Mouse (Mus musculus) neural tube, embryonic 12.5 days (tissue): ENCODE data around the gene Cdh8. TPM values are rescaled to one million over a fixed set of nuclear protein-coding genes. Genes with fewer than 3 reads are reported as not detected.

Experiments
- ATAC-seq: fragments of 200-750 bp; cut with Nextera tagmentation; 2 replicates; pipeline ENCODE4 v1.8.0; 2017; ENCODE audit warnings: low read depth, mild to moderate bottlenecking, moderate TSS enrichment, moderate library complexity; ENCODE audit not compliant: low FRiP score
- H3K27ac ChIP-seq: fragments of 300-500 bp; sonication (generic); 2 replicates; pipeline ENCODE4 v1.5.1; 2016
- H3K27me3 ChIP-seq: fragments of 300-500 bp; sonication (generic); replicated peaks from 2 replicates; pipeline ENCODE4 v1.6.1; 2016; ENCODE audit warnings: mild to moderate bottlenecking
- H3K36me3 ChIP-seq: fragments of 300-500 bp; sonication (generic); 2 replicates; pipeline ENCODE4 v1.6.1; 2016; ENCODE audit warnings: mild to moderate bottlenecking
- H3K4me1 ChIP-seq: fragments of 300-500 bp; sonication (generic); 2 replicates; pipeline ENCODE4 v1.6.1; 2016
- H3K4me2 ChIP-seq: fragments of 300-500 bp; sonication (generic); replicated peaks from 2 replicates; pipeline ENCODE4 v1.6.1; 2016; ENCODE audit warnings: mild to moderate bottlenecking
- H3K4me3 ChIP-seq: fragments of 300-500 bp; sonication (generic); 2 replicates; pipeline ENCODE4 v1.5.1; 2016
- H3K9ac ChIP-seq: fragments of 300-500 bp; sonication (generic); 2 replicates; pipeline ENCODE4 v1.6.1; 2016; ENCODE audit warnings: mild to moderate bottlenecking
- H3K9me3 ChIP-seq: fragments of 300-500 bp; sonication (generic); 2 replicates; pipeline ENCODE4 v1.6.1; 2016; ENCODE audit warnings: mild to moderate bottlenecking
- WGBS: fragments of 180-500 bp; shearing (Covaris S2); methylation state at CpG from one replicate; pipeline ENCODE4 v1.1.7; 2016; 5-methylcytosine and 5-hydroxymethylcytosine counted together
- polyA plus RNA-seq: library from polyadenylated mRNA; unstranded; fragments of >200 nt; fragmentation: Nextera tagmentation; extraction: Ambion mirVana; gene quantifications from 2 replicates; pipeline ENCODE4 v1.2.1, GENCODE M21; 2016

The Cdh8 gene
- polyA plus RNA-seq: 9.5 and 11.1 TPM in 2 replicates

GRCm38 (mm10) chr8:99415966-99416781, at the start of gene Cdh8:
Gene Cdh8, minus strand, starts transcription at chr8:99416471.
- H3K4me1 ChIP-seq: peaks cover 19% of the 10 kb centered on the region; the same call in 1 of the 2 replicates
- H3K4me3 ChIP-seq: peak within 1 kb of the TSS; percentile 54
- peak within 1 kb of the TSS; percentile 52 for H3K9ac ChIP-seq
- no peaks in the 10 kb centered on the region for H3K36me3 ChIP-seq
- peak; percentile 75 for ATAC-seq
- peaks cover 19% of the 10 kb centered on the region; the same call in 1 of the 2 replicates for H3K27me3 ChIP-seq
- peak within 1 kb of the TSS; percentile 93 for H3K4me2 ChIP-seq
- H3K9me3 ChIP-seq: no peaks in the 10 kb centered on the region
- H3K27ac ChIP-seq: no peak within 1 kb of the TSS
- under 1% methylated on average over 58 of the region's 58 CpGs for WGBS

GRCm38 (mm10) chr8:99446506-99446905, 30.2 kb upstream of the Cdh8 start:
- no peak overlapping the region for H3K9ac ChIP-seq
- 89% methylated on average over 1 of the region's 1 CpGs for WGBS
- no peak overlapping the region for H3K27ac ChIP-seq
- H3K4me1 ChIP-seq: no peaks in the 10 kb centered on the region
- H3K27me3 ChIP-seq: no peaks in the 10 kb centered on the region
- no peak overlapping the region for H3K4me2 ChIP-seq
- ATAC-seq: no peak
- no peaks in the 10 kb centered on the region for H3K9me3 ChIP-seq
- H3K36me3 ChIP-seq: no peaks in the 10 kb centered on the region
- H3K4me3 ChIP-seq: no peak overlapping the region

- Histone ChIP-seq H3K9me3 (no peaks in the 10 kb centered on the region), H3K4me3 (no peak overlapping the region), H3K27me3 (no peaks in the 10 kb centered on the region), H3K4me1 (no peaks in the 10 kb centered on the region), H3K27ac (no peak overlapping the region), H3K9ac (no peak overlapping the region), H3K4me2 (no peak overlapping the region), H3K36me3 (no peaks in the 10 kb centered on the region)
- ATAC-seq: no peak
- 83% methylated on average over 4 of the region's 4 CpGs for WGBS
These were observed 9.6 kb upstream of the Cdh8 start for GRCm38 (mm10) chr8:99425901-99426300.

- Histone ChIP-seq H3K4me3 (no peak overlapping the region), H3K27ac (no peak overlapping the region), H3K4me2 (peak overlapping the region; percentile 18; the same call in 1 of the 2 replicates), H3K9ac (no peak overlapping the region), H3K27me3 (peaks cover 12% of the 10 kb centered on the region; the same call in 1 of the 2 replicates), H3K4me1 (peaks cover 5% of the 10 kb centered on the region; the same call in 1 of the 2 replicates), H3K36me3 (no peaks in the 10 kb centered on the region), H3K9me3 (no peaks in the 10 kb centered on the region)
- no peak for ATAC-seq
- WGBS: 31% methylated on average over 7 of the region's 7 CpGs
These were observed 5.2 kb upstream of the Cdh8 start for GRCm38 (mm10) chr8:99421516-99421915.

- H3K27me3 ChIP-seq: peaks cover 19% of the 10 kb centered on the region; the same call in 1 of the 2 replicates
- WGBS: 82% methylated on average over 4 of the region's 4 CpGs
These were observed 3.5 kb upstream of the Cdh8 start for GRCm38 (mm10) chr8:99419726-99420125.

GRCm38 (mm10) chr8:99417456-99417855, 1.2 kb upstream of the Cdh8 start:
- H3K27ac ChIP-seq: no peak overlapping the region
- H3K9me3 ChIP-seq: no peaks in the 10 kb centered on the region
- peaks cover 19% of the 10 kb centered on the region; the same call in 1 of the 2 replicates for H3K4me1 ChIP-seq
- no peak overlapping the region for H3K9ac ChIP-seq
- ATAC-seq: no peak
- peak overlapping the region; percentile 93 for H3K4me2 ChIP-seq
- 42% methylated on average over 7 of the region's 7 CpGs for WGBS
- H3K27me3 ChIP-seq: peaks cover 19% of the 10 kb centered on the region; the same call in 1 of the 2 replicates
- no peak overlapping the region for H3K4me3 ChIP-seq
- no peaks in the 10 kb centered on the region for H3K36me3 ChIP-seq

More at GRCm38 (mm10) chr8:99419726-99420125, 3.5 kb upstream of the Cdh8 start:
- Histone ChIP-seq H3K9ac (no peak overlapping the region), H3K4me1 (peaks cover 14% of the 10 kb centered on the region; the same call in 1 of the 2 replicates), H3K36me3 (no peaks in the 10 kb centered on the region), H3K9me3 (no peaks in the 10 kb centered on the region), H3K27ac (no peak overlapping the region), H3K4me2 (no peak overlapping the region), H3K4me3 (no peak overlapping the region)
- no peak for ATAC-seq

- Histone ChIP-seq H3K9ac (peak overlapping the region; percentile 52), H3K36me3 (no peaks in the 10 kb centered on the region), H3K4me2 (peak overlapping the region; percentile 93), H3K4me1 (peaks cover 19% of the 10 kb centered on the region; the same call in 1 of the 2 replicates), H3K27ac (no peak overlapping the region), H3K9me3 (no peaks in the 10 kb centered on the region), H3K4me3 (peak overlapping the region; percentile 54), H3K27me3 (peaks cover 19% of the 10 kb centered on the region; the same call in 1 of the 2 replicates)
- peak; percentile 41 for ATAC-seq
- WGBS: 1% methylated on average over 48 of the region's 48 CpGs
These were observed 950 bp downstream of the Cdh8 start for GRCm38 (mm10) chr8:99415076-99415965.

- Histone ChIP-seq H3K4me3 (peak overlapping the region; percentile 54), H3K9ac (no peak overlapping the region), H3K4me2 (peak overlapping the region; percentile 93), H3K27me3 (peaks cover 19% of the 10 kb centered on the region; the same call in 1 of the 2 replicates), H3K4me1 (peaks cover 19% of the 10 kb centered on the region; the same call in 1 of the 2 replicates), H3K9me3 (no peaks in the 10 kb centered on the region), H3K36me3 (no peaks in the 10 kb centered on the region), H3K27ac (no peak overlapping the region)
- peak; percentile 22; the same call in 1 of the 2 replicates for ATAC-seq
- 3% methylated on average over 9 of the region's 9 CpGs for WGBS
These were observed 1.8 kb downstream of the Cdh8 start for GRCm38 (mm10) chr8:99414483-99414921.

- 42% methylated on average over 10 of the region's 10 CpGs for WGBS
- Histone ChIP-seq H3K9me3 (no peaks in the 10 kb centered on the region), H3K27ac (no peak overlapping the region), H3K9ac (0 out of 2 replicates have a peak overlapping the region, but pooled peaks have one; percentile 1), H3K36me3 (no peaks in the 10 kb centered on the region), H3K4me3 (peak overlapping the region; percentile 54), H3K4me1 (peaks cover 19% of the 10 kb centered on the region; the same call in 1 of the 2 replicates), H3K27me3 (peaks cover 19% of the 10 kb centered on the region; the same call in 1 of the 2 replicates), H3K4me2 (peak overlapping the region; percentile 93)
- ATAC-seq: no peak
These were observed 2.3 kb downstream of the Cdh8 start for GRCm38 (mm10) chr8:99413877-99414482.

- Histone ChIP-seq H3K4me3 (no peak overlapping the region), H3K4me2 (no peak overlapping the region), H3K4me1 (no peaks in the 10 kb centered on the region)
These were observed 22.4 kb downstream of the Cdh8 start for GRCm38 (mm10) chr8:99393908-99394307.

GRCm38 (mm10) chr8:99370104-99370503, 46.2 kb downstream of the Cdh8 start:
- no peaks in the 10 kb centered on the region for H3K36me3 ChIP-seq
- no peak overlapping the region for H3K4me2 ChIP-seq
- H3K27me3 ChIP-seq: no peaks in the 10 kb centered on the region
- no peaks in the 10 kb centered on the region for H3K9me3 ChIP-seq
- WGBS: 92% methylated on average over 5 of the region's 5 CpGs
- H3K4me1 ChIP-seq: no peaks in the 10 kb centered on the region
- no peak for ATAC-seq
- H3K27ac ChIP-seq: no peak overlapping the region
- no peak overlapping the region for H3K9ac ChIP-seq
- no peak overlapping the region for H3K4me3 ChIP-seq

More at GRCm38 (mm10) chr8:99393908-99394307, 22.4 kb downstream of the Cdh8 start:
- ATAC-seq: no peak
- Histone ChIP-seq H3K36me3 (no peaks in the 10 kb centered on the region), H3K9me3 (no peaks in the 10 kb centered on the region), H3K9ac (no peak overlapping the region), H3K27ac (no peak overlapping the region), H3K27me3 (no peaks in the 10 kb centered on the region)
- 72% methylated on average over 4 of the region's 4 CpGs for WGBS
